Mouse (Mus musculus) retina, postnatal 7 days (tissue): ENCODE results near the gene Gm6676.
"Not testable (repeated sequence)": the region's sequence is repeated elsewhere in the genome, so short reads cannot be mapped to it uniquely, and the experiment has no call there.

ENCODE experiments used
- DNase-seq: peaks from one replicate; pipeline ENCODE4 v3.0.0-alpha.2; 2012; ENCODE audit warnings: low read depth, low spot score

Gm6676 gene

GRCm38 (mm10) chr14:7125312-7125711 lies at the start of gene Gm6676:
Gm6676 (minus strand) TSS chr14:7125412.
- not testable (repeated sequence) for DNase-seq

GRCm38 (mm10) chr14:7174483-7174971 lies 49.3 kb upstream of the Gm6676 start, which contains the start of gene Gm3512:
Gm3512 (minus strand) TSS chr14:7174533.
- DNase-seq = not testable (repeated sequence)

GRCm38 (mm10) chr14:7105124-7105802 lies 19.9 kb downstream of the Gm6676 start:
- DNase-seq = not testable (repeated sequence)

- DNase-seq = not testable (repeated sequence)
Observed at GRCm38 (mm10) chr14:7100521-7100920, 24.7 kb downstream of the Gm6676 start, which contains the start of gene Gm3696. Gm3696 (minus strand) TSS chr14:7100621.
